Mouse (Mus musculus) forebrain, postnatal 0 days (tissue): ENCODE data around the gene Rasa3. TPM values are rescaled to one million over a fixed set of nuclear protein-coding genes. Genes with fewer than 3 reads are reported as not detected.

Experiments
- ATAC-seq: fragments of 200-750 bp; cut with Nextera tagmentation; 2 replicates; pipeline ENCODE4 v1.8.0; 2017; ENCODE audit warnings: mild to moderate bottlenecking, moderate library complexity
- DNase-seq: peaks from one replicate; pipeline ENCODE4 v3.0.0-alpha.2; 2015
- H3K27ac ChIP-seq: fragments of 300-500 bp; sonication (generic); 2 replicates; pipeline ENCODE4 v1.5.1; 2014; ENCODE audit warnings: low read depth, mild to moderate bottlenecking, antibody characterized with exemption, low read length, moderate library complexity, mixed read lengths
- H3K27me3 ChIP-seq: fragments of 300-500 bp; sonication (generic); 2 replicates; pipeline ENCODE4 v1.6.1; 2014; ENCODE audit warnings: mild to moderate bottlenecking, low read length, mixed read lengths; ENCODE audit not compliant: insufficient read depth
- H3K36me3 ChIP-seq: fragments of 300-500 bp; sonication (generic); 2 replicates; pipeline ENCODE4 v1.6.1; 2014; ENCODE audit warnings: mild to moderate bottlenecking, moderate library complexity; ENCODE audit not compliant: insufficient read depth
- H3K4me1 ChIP-seq: fragments of 300-500 bp; sonication (generic); 2 replicates; pipeline ENCODE4 v1.6.1; 2014; ENCODE audit warnings: antibody characterized with exemption; ENCODE audit not compliant: insufficient read depth
- H3K4me2 ChIP-seq: fragments of 300-500 bp; sonication (generic); 2 replicates; pipeline ENCODE4 v1.6.1; 2014; ENCODE audit warnings: low read depth, mild to moderate bottlenecking, moderate library complexity
- H3K4me3 ChIP-seq: fragments of 300-500 bp; sonication (generic); 2 replicates; pipeline ENCODE4 v1.5.1; 2014; ENCODE audit warnings: low read depth, low read length, mixed read lengths
- H3K9ac ChIP-seq: fragments of 300-500 bp; sonication (generic); 2 replicates; pipeline ENCODE4 v1.6.1; 2014; ENCODE audit warnings: mild to moderate bottlenecking
- H3K9me3 ChIP-seq: fragments of 300-500 bp; sonication (generic); 2 replicates; pipeline ENCODE4 v1.6.1; 2016; ENCODE audit warnings: low read length
- CTCF ChIP-seq: sonication (generic); IDR thresholded peaks from 2 replicates; pipeline ENCODE4 v1.5.1; 2016; ENCODE audit warnings: antibody characterized with exemption, control low read depth, low read depth
- WGBS: fragments of 180-500 bp; shearing (Covaris S2); extraction: QIAGEN DNeasy Blood & Tissue Kit; methylation state at CpG from one replicate; pipeline ENCODE4 v1.1.7; 2014; 5-methylcytosine and 5-hydroxymethylcytosine counted together
- polyA plus RNA-seq: library from polyadenylated mRNA; unstranded; fragments of >200 nt; fragmentation: Nextera tagmentation; extraction: Ambion mirVana; gene quantifications from 2 replicates; pipeline ENCODE4 v1.2.1, GENCODE M21; 2015
- total RNA-seq: library from RNA; depleted of rRNA; stranded (reverse); fragments of >200 nt; gene quantifications from 2 replicates; pipeline ENCODE4 v1.2.3, GENCODE M21; 2014; rRNA removed

Rasa3 gene
- total and polyA plus RNA-seq, 2 experiments from 2014 or later = 24.3 to 49.7 TPM

DNA sequence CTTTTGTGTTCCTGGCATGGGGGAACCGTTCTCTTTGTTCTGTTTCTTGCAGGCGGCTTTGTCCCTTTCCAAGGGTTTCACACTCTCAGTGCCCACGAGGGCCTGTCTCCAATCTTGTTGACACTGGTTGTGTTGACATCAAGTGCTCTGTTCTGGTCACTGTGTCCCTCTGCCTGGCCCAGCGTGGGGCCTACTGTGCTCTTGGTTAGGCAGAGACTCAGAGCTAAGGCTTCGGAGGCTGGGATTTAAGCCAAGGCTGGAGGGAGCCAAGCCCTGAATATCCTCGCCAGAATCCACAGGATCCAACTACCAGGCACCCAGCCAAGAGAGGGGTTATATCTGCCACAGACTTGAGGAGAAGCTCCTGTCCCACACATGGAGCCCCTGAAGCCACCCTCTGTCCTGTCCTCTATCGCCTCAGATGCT is 147.5 kb downstream of the Rasa3 start:
- 36% methylated on average over 7 of the region's 7 CpGs for WGBS
- no peak overlapping the region for H3K4me2 ChIP-seq
- no peaks in the 10 kb centered on the region for H3K9me3 ChIP-seq
- H3K27me3 ChIP-seq = no peaks in the 10 kb centered on the region
- no peaks in the 10 kb centered on the region for H3K36me3 ChIP-seq
- H3K27ac ChIP-seq = no peak overlapping the region
- no peak overlapping the region for H3K4me3 ChIP-seq
- peaks cover 15% of the 10 kb centered on the region for H3K4me1 ChIP-seq
- peak; percentile 80 for ATAC-seq
- TF ChIP-seq CTCF = no peak
- DNase-seq = peak; percentile 83
- no peak overlapping the region for H3K9ac ChIP-seq

DNA sequence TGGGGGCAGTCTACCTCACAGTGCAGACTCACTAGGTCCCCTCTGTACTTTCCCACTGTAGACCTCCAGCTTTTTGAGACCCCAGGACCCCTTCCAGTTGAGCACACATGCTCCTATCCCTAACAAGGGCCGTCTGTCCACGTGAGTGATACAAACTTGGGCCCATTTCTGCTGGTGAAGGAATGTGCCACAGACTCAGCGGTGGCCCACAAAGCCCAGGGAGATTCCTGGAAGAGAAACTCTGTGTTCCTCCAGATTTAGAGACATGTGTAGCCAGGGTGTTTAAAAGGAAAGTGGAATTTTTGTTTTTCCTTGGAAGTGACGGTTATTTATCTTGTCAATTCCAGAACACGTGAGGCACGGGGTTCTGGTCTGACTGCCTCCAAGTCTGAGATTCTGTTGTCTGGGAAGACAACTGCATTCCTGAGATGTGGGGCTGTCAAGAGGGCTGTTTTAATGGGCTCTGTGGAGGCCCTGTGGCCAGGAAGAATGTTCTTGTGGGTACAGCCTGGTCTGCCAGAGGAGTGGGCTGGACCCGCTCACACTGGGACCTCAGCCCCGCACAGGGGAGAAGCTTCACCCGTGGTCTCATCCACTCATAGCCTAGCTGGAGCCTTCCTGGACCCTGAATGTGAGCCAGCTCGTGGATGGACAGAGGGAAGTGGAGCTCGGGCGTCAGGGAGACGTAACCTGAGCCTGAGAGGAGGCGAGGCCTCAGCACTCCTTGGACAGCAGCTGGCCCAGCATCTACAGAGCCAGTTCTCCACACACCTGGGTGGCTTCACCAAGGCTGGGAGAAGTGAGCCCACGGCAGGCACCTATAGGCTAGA is 148.2 kb downstream of the Rasa3 start:
- H3K4me2 ChIP-seq = no peak overlapping the region
- no peak for DNase-seq
- no peak for TF ChIP-seq CTCF
- no peaks in the 10 kb centered on the region for H3K27me3 ChIP-seq
- H3K4me3 ChIP-seq = no peak overlapping the region
- ATAC-seq = peak; percentile 8; the same call in 1 of the 2 replicates
- H3K27ac ChIP-seq = no peak overlapping the region
- peaks cover 15% of the 10 kb centered on the region for H3K4me1 ChIP-seq
- 66% methylated on average over 15 of the region's 15 CpGs for WGBS
- no peaks in the 10 kb centered on the region for H3K36me3 ChIP-seq
- no peaks in the 10 kb centered on the region for H3K9me3 ChIP-seq
- no peak overlapping the region for H3K9ac ChIP-seq

- Histone ChIP-seq H3K4me2 (no peak overlapping the region), H3K27ac (no peak overlapping the region), H3K36me3 (no peaks in the 10 kb centered on the region), H3K4me3 (no peak overlapping the region), H3K9me3 (no peaks in the 10 kb centered on the region), H3K27me3 (no peaks in the 10 kb centered on the region), H3K9ac (no peak overlapping the region), H3K4me1 (no peaks in the 10 kb centered on the region)
- no peak for DNase-seq
- no peak for TF ChIP-seq CTCF
- ATAC-seq = no peak
- WGBS = 86% methylated on average over 7 of the region's 7 CpGs
These were observed 156.0 kb downstream of the Rasa3 start for GRCm38 (mm10) chr8:13521392-13521791.

DNA sequence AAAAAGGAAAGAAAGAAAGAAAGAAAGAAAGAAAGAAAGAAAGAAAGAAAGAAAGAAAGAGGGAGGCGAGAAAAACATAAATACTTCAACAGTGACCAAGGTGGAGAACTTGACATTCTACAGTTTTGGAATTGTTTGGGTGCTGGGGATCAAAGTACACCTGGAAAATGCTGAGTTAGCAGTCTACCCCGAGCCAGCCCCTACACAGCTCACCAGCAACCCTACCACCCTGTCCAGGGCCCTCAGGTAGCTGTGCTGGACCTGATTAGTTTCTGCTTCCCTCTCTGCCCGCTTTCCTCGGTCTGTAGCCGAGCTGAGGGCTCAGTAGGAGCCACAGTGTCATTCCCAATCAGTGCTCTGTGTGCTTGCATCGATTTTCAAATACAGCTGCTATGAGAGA is 157.1 kb downstream of the Rasa3 start:
- Histone ChIP-seq H3K4me2 (no peak overlapping the region), H3K4me1 (no peaks in the 10 kb centered on the region), H3K36me3 (no peaks in the 10 kb centered on the region), H3K9ac (no peak overlapping the region), H3K27me3 (no peaks in the 10 kb centered on the region), H3K4me3 (no peak overlapping the region), H3K9me3 (no peaks in the 10 kb centered on the region), H3K27ac (no peak overlapping the region)
- TF ChIP-seq CTCF = no peak
- DNase-seq = no peak
- WGBS = 73% methylated on average over 6 of the region's 6 CpGs
- ATAC-seq = no peak

DNA sequence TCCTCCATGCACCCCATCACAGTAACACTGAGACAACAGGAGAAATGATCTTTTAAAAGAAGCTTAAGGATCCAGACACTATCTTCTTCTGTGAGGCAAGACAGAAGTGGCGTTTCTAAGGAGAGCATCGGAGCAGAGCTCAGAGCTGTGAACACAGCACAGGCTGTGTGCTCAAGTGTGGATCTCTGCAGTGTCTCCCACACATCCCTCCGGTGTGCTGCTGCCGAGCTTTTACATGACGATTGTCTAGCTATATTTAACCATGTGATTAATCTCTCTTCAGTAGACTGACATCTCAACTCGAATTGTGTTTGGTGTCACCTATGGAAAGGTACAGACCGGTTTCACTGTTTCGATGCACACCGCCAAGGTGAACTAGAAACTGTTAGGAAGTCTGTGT is 157.9 kb downstream of the Rasa3 start:
- DNase-seq (no peak), ATAC-seq (no peak)
- H3K4me2 ChIP-seq = no peak overlapping the region
- no peak overlapping the region for H3K27ac ChIP-seq
- no peak for TF ChIP-seq CTCF
- H3K27me3 ChIP-seq = no peaks in the 10 kb centered on the region
- no peaks in the 10 kb centered on the region for H3K4me1 ChIP-seq
- H3K9ac ChIP-seq = no peak overlapping the region
- no peaks in the 10 kb centered on the region for H3K9me3 ChIP-seq
- no peaks in the 10 kb centered on the region for H3K36me3 ChIP-seq
- WGBS = 79% methylated on average over 9 of the region's 9 CpGs
- no peak overlapping the region for H3K4me3 ChIP-seq

GRCm38 (mm10) chr8:13517284-13517781 is 160.1 kb downstream of the Rasa3 start:
- Histone ChIP-seq H3K4me3 (no peak overlapping the region), H3K27ac (no peak overlapping the region)
- 87% methylated on average over 6 of the region's 6 CpGs for WGBS

More at GRCm38 (mm10) chr8:13517284-13517781, 160.1 kb downstream of the Rasa3 start:
- Histone ChIP-seq H3K27me3 (no peaks in the 10 kb centered on the region), H3K4me2 (no peak overlapping the region), H3K9ac (no peak overlapping the region), H3K36me3 (no peaks in the 10 kb centered on the region), H3K9me3 (no peaks in the 10 kb centered on the region), H3K4me1 (no peaks in the 10 kb centered on the region)
- ATAC-seq = no peak
- no peak for DNase-seq
- no peak for TF ChIP-seq CTCF

Other genes with a start within 250 kb of the Rasa3 start
- 1.0 and 1.2 TPM in 2 replicates for gene Tmem255b, start 242.4 kb downstream of the Rasa3 start, total RNA-seq
- 1.3 and 1.6 TPM in 2 replicates for gene Tmem255b, start 242.4 kb downstream of the Rasa3 start, polyA plus RNA-seq
- gene Gas6, start 183.1 kb downstream of the Rasa3 start, total RNA-seq = 64.2 and 65.7 TPM in 2 replicates
- gene Gas6, start 183.1 kb downstream of the Rasa3 start, polyA plus RNA-seq = 48.7 and 57.0 TPM in 2 replicates
- gene 1700029H14Rik, start 115.1 kb downstream of the Rasa3 start, total RNA-seq = 0.14 and 0.31 TPM in 2 replicates
- gene 1700029H14Rik, start 115.1 kb downstream of the Rasa3 start, polyA plus RNA-seq = not detected in 2 replicates
- 0.77 and 1.6 TPM in 2 replicates for gene Cfap97d2, start 28.3 kb upstream of the Rasa3 start, total RNA-seq
- gene Cfap97d2, start 28.3 kb upstream of the Rasa3 start, polyA plus RNA-seq = 0.73 and 1.7 TPM in 2 replicates
- 130 and 136 TPM in 2 replicates for gene Cdc16, start 80.1 kb upstream of the Rasa3 start, total RNA-seq
- gene Cdc16, start 80.1 kb upstream of the Rasa3 start, polyA plus RNA-seq = 108 and 118 TPM in 2 replicates
- 21.2 and 25.2 TPM in 2 replicates for gene Upf3a, start 108.0 kb upstream of the Rasa3 start, total RNA-seq
- gene Upf3a, start 108.0 kb upstream of the Rasa3 start, polyA plus RNA-seq = 38.2 and 44.3 TPM in 2 replicates
- gene AF366264, start 160.8 kb upstream of the Rasa3 start, total RNA-seq = not detected in 2 replicates
- not detected in 2 replicates for gene AF366264, start 160.8 kb upstream of the Rasa3 start, polyA plus RNA-seq
- 36.5 and 47.6 TPM in 2 replicates for gene Champ1, start 192.0 kb upstream of the Rasa3 start, total RNA-seq
- 38.3 and 42.5 TPM in 2 replicates for gene Champ1, start 192.0 kb upstream of the Rasa3 start, polyA plus RNA-seq
- gene Coprs, start 212.7 kb upstream of the Rasa3 start, total RNA-seq = 53.3 and 66.5 TPM in 2 replicates
- gene Coprs, start 212.7 kb upstream of the Rasa3 start, polyA plus RNA-seq = 107 and 117 TPM in 2 replicates